Mouse (Mus musculus) kidney, postnatal 0 days (tissue): ENCODE results near the gene Lrmda. TPM values are rescaled to one million over a fixed set of nuclear protein-coding genes. Genes with fewer than 3 reads are reported as not detected.

Experiments
- ATAC-seq: fragments of 200-750 bp; cut with Nextera tagmentation; replicated peaks from 2 replicates; pipeline ENCODE4 v1.8.0; 2017; ENCODE audit warnings: low read depth, moderate number of reproducible peaks, moderate TSS enrichment, moderate library complexity; ENCODE audit not compliant: low FRiP score
- DNase-seq: peaks from one replicate; pipeline ENCODE4 v3.0.0-alpha.2; 2016; ENCODE audit warnings: low spot score
- H3K27ac ChIP-seq: fragments of 300-500 bp; sonication (generic); 2 replicates; pipeline ENCODE4 v1.5.1; 2014; ENCODE audit warnings: mild to moderate bottlenecking
- H3K27me3 ChIP-seq: fragments of 300-500 bp; sonication (generic); 2 replicates; pipeline ENCODE4 v1.6.1; 2014; ENCODE audit warnings: low read length, mixed read lengths; ENCODE audit not compliant: insufficient read depth
- H3K36me3 ChIP-seq: fragments of 300-500 bp; sonication (generic); 2 replicates; pipeline ENCODE4 v1.6.1; 2014; ENCODE audit warnings: low read length, mixed read lengths; ENCODE audit not compliant: insufficient read depth
- H3K4me1 ChIP-seq: fragments of 300-500 bp; sonication (generic); replicated peaks from 2 replicates; pipeline ENCODE4 v1.6.1; 2014; ENCODE audit warnings: antibody characterized with exemption, low read length, mixed read lengths; ENCODE audit not compliant: insufficient read depth
- H3K4me2 ChIP-seq: fragments of 300-500 bp; sonication (generic); 2 replicates; pipeline ENCODE4 v1.6.1; 2014; ENCODE audit warnings: mild to moderate bottlenecking, low read length, moderate library complexity, mixed read lengths
- H3K4me3 ChIP-seq: fragments of 300-500 bp; sonication (generic); replicated peaks from 2 replicates; pipeline ENCODE4 v1.5.1; 2014; ENCODE audit warnings: low read depth, low read length
- H3K9ac ChIP-seq: fragments of 300-500 bp; sonication (generic); 2 replicates; pipeline ENCODE4 v1.6.1; 2014; ENCODE audit warnings: low read depth, low read length
- H3K9me3 ChIP-seq: fragments of 300-500 bp; sonication (generic); replicated peaks from 2 replicates; pipeline ENCODE4 v1.6.1; 2016; ENCODE audit warnings: low read length, inconsistent platforms, mixed read lengths
- CTCF ChIP-seq: IDR thresholded peaks from 2 replicates; pipeline ENCODE4 v1.5.1; 2016; ENCODE audit warnings: antibody characterized with exemption, low read depth, mild to moderate bottlenecking, moderate library complexity
- WGBS: fragments of 180-500 bp; shearing (Covaris S2); extraction: QIAGEN DNeasy Blood & Tissue Kit; methylation state at CpG from one replicate; pipeline ENCODE4 v1.1.7; 2014; 5-methylcytosine and 5-hydroxymethylcytosine counted together
- polyA plus RNA-seq: library from polyadenylated mRNA; unstranded; fragments of >200 nt; fragmentation: Nextera tagmentation; extraction: Ambion mirVana; gene quantifications from 2 replicates; pipeline ENCODE4 v1.2.1, GENCODE M21; 2015

The Lrmda gene
- polyA plus RNA-seq, 1 experiment from 2014 or later = 0.83 TPM

DNA sequence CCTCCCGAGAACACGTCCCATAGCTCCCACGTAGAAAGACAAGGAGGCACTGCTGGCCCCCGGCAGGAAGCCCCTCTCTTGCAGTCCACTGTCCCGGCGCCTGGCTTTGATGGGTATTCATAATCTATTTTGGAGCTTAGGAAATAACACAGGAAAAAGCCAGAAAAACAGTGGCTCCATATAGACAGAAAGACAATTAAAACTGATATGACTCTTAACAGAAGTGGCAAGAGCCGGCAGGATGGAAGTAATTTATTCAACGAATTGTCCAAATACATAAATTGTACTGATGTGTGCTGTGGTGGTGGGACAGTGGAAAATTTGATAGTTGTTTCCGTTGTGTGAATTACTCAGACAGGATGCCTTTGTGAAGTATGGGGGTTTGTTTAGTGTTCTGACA is 250.3 kb downstream of the Lrmda start:
- Histone ChIP-seq H3K4me2 (no peak overlapping the region), H3K4me1 (no peaks in the 10 kb centered on the region), H3K9ac (no peak overlapping the region), H3K27me3 (no peaks in the 10 kb centered on the region), H3K36me3 (no peaks in the 10 kb centered on the region), H3K9me3 (no peaks in the 10 kb centered on the region), H3K27ac (no peak overlapping the region), H3K4me3 (no peak overlapping the region)
- peak; percentile 71 for DNase-seq
- no peak for ATAC-seq
- no peak for TF ChIP-seq CTCF
- WGBS = 71% methylated on average over 9 of the region's 9 CpGs

DNA sequence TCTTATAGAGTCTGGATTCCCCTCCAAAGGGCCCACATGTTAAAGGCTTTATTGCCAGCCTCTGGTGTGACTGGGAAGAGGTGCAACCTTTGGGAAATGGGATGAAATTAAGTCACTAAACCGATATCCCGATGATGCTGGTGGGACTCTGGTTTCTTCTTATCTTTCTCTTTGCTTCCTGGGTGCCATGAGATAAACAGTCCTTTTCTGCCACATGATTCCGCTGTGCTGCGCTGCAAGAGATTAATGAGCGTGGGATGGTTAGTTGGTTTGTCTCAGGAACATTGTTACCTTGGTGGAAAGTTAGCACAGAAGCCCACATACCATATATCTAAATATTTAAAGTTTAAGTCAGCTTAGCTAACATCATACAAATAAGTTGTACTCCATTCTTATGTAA is 258.5 kb downstream of the Lrmda start:
- ATAC-seq (no peak), DNase-seq (no peak)
- H3K27ac ChIP-seq = no peak overlapping the region
- H3K4me1 ChIP-seq = no peaks in the 10 kb centered on the region
- no peak overlapping the region for H3K4me2 ChIP-seq
- 92% methylated on average over 5 of the region's 5 CpGs for WGBS
- no peaks in the 10 kb centered on the region for H3K27me3 ChIP-seq
- H3K9ac ChIP-seq = no peak overlapping the region
- no peaks in the 10 kb centered on the region for H3K36me3 ChIP-seq
- H3K4me3 ChIP-seq = no peak overlapping the region
- no peaks in the 10 kb centered on the region for H3K9me3 ChIP-seq
- TF ChIP-seq CTCF = no peak

DNA sequence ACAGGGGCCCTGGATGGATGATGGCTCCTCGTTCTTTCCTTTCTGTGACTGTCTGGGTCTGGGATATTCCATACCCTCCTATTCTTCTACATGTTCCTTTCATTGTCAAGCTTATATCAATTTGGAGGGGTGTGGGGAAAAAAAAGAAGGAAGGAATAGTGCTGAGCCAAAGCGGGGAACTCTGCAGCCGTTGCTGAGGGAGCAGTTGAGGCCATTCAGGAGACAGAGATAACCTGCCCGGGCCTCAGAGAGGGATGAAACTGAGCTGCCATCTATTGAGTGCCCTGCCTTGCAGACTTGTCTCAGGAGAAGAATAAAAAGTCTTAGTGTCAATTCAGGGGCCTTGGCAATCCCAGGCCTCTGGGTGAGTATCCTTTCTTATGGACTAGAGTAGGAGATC is 260.1 kb downstream of the Lrmda start:
- WGBS = 94% methylated on average over 4 of the region's 4 CpGs

DNA sequence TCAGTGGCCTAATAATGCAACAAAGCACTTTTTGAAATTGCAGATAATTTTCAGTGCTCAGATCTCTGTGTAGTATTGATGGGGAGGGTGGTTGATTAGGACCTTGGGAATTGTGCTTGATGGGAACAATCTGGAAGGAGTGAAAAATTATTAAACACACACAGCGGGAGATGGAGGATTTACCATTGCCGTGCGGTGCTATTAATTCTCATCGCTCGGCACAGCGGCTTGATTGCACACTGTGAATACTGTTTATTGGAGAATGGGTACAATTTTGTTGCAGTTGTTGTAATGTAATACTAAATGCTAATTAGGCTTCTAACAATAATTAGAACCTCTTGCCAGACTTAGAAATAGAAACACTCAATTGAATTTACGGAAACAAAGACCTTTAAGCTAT is 262.1 kb downstream of the Lrmda start:
- no peaks in the 10 kb centered on the region for H3K4me1 ChIP-seq
- H3K9me3 ChIP-seq = no peaks in the 10 kb centered on the region
- 92% methylated on average over 7 of the region's 7 CpGs for WGBS
- ATAC-seq = no peak
- no peak for TF ChIP-seq CTCF
- no peaks in the 10 kb centered on the region for H3K27me3 ChIP-seq
- H3K27ac ChIP-seq = no peak overlapping the region
- H3K4me2 ChIP-seq = no peak overlapping the region
- no peaks in the 10 kb centered on the region for H3K36me3 ChIP-seq
- H3K9ac ChIP-seq = no peak overlapping the region
- DNase-seq = no peak
- H3K4me3 ChIP-seq = no peak overlapping the region

More for the DNA sequence above, 260.1 kb downstream of the Lrmda start:
- Histone ChIP-seq H3K36me3 (no peaks in the 10 kb centered on the region), H3K4me2 (no peak overlapping the region), H3K4me1 (no peaks in the 10 kb centered on the region), H3K9ac (no peak overlapping the region), H3K4me3 (no peak overlapping the region), H3K9me3 (no peaks in the 10 kb centered on the region), H3K27me3 (no peaks in the 10 kb centered on the region), H3K27ac (no peak overlapping the region)
- DNase-seq (no peak), ATAC-seq (no peak)
- TF ChIP-seq CTCF = no peak

DNA sequence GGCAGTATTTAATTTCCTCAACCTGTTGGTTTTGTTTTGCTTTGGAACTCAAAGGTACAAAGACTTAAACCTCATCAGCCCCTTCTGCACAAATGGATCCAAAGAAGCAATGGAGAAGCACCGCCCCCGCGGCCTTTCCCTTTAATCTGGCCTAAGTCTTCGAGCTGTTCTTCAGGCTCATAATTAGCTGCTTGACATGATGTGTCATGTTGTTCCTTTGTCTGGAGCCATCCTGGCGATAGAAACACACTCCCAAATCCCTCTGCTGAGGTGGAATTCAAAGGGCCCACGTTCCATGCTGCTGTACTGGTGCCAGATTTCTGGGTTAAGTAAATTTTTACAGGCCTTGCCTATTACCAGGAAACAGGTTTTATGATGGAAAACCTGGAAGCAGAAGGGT is 263.3 kb downstream of the Lrmda start:
- Histone ChIP-seq H3K27me3 (no peaks in the 10 kb centered on the region), H3K27ac (no peak overlapping the region), H3K4me3 (no peak overlapping the region), H3K4me1 (no peaks in the 10 kb centered on the region), H3K9me3 (no peaks in the 10 kb centered on the region), H3K4me2 (no peak overlapping the region), H3K36me3 (no peaks in the 10 kb centered on the region), H3K9ac (no peak overlapping the region)
- DNase-seq = no peak
- 69% methylated on average over 6 of the region's 6 CpGs for WGBS
- ATAC-seq = no peak
- TF ChIP-seq CTCF = no peak

DNA sequence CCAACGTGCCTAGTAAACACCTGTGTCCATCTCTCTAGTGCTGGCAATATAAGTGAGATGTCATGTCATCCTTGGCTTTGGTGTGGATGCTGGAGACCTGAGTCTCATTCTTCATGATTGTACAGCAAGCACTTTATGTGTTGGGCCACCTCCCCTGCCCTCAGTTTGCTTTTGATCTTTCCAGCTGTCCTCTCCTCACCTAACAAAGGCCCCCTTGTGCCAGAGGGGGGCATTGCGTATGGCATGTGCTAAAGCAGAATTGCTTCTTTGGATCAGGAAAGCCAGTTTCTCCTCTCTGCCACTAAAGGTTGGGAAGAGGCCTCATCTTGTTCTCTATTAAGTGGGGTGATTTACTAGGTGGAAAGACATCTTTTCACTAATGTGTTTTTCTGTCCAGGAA is 264.2 kb downstream of the Lrmda start:
- Histone ChIP-seq H3K4me3 (no peak overlapping the region), H3K36me3 (no peaks in the 10 kb centered on the region), H3K9ac (no peak overlapping the region), H3K4me2 (no peak overlapping the region), H3K27ac (no peak overlapping the region), H3K4me1 (0 out of 2 replicates have a peak, but pooled peaks cover 3% of the 10 kb centered on the region), H3K27me3 (no peaks in the 10 kb centered on the region), H3K9me3 (no peaks in the 10 kb centered on the region)
- ATAC-seq (no peak), DNase-seq (no peak)
- WGBS = 92% methylated on average over 2 of the region's 2 CpGs
- TF ChIP-seq CTCF = peak; percentile 59

DNA sequence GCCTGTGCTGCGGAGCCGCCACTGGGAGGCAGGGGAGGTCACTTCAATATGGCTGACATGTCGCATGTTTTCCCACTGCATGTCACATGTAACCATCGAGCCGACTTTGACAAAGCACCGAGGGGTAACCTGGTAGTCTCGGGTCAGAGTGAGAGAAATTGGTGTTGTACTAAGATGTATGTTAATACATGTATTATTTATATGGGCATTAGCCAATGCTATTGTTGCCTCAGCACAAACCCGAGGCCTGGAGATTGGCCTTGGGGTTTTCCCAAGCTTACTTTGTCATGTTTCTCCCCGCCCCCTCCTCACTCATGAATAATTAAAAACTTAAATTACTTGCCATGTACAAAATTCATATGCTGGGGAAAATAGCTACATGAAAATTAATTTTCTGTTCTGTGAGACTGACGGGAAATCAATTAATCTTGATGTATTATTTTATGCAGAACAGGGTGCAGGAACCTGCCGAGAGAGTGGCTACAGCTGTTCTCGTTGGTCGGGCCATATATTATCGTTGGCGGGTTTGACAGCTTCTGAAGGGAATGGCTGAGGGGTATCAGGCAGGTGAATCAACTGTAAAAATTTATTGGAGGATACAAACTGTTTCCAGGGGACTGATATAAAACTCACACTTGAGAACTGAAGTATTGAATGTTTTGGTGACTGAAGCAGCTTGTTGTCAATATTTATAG is 265.5 kb downstream of the Lrmda start:
- Histone ChIP-seq H3K27me3 (no peaks in the 10 kb centered on the region), H3K36me3 (no peaks in the 10 kb centered on the region)

More for the DNA sequence above, 265.5 kb downstream of the Lrmda start:
- no peak overlapping the region for H3K4me3 ChIP-seq
- H3K4me2 ChIP-seq = no peak overlapping the region
- 0 out of 2 replicates have a peak, but pooled peaks cover 3% of the 10 kb centered on the region for H3K4me1 ChIP-seq
- H3K27ac ChIP-seq = no peak overlapping the region
- WGBS = 80% methylated on average over 15 of the region's 15 CpGs
- no peak overlapping the region for H3K9ac ChIP-seq
- no peak for DNase-seq
- peak; percentile 13; the same call in 1 of the 2 replicates for TF ChIP-seq CTCF
- no peaks in the 10 kb centered on the region for H3K9me3 ChIP-seq
- no peak for ATAC-seq
